Mouse (Mus musculus) heart, postnatal 25 days (tissue): ENCODE data around the gene Plekhb1. TPM values are rescaled to one million over a fixed set of nuclear protein-coding genes. Genes with fewer than 3 reads are reported as not detected.

Source experiments
- DNase-seq: peaks from one replicate; pipeline ENCODE4 v3.0.0; 2022; ENCODE audit warnings: low spot score
- intact Hi-C: fragments of 180-260 bp; cut with DNase I; formaldehyde crosslinking; loops from one replicate; pipeline ENCODE4 v1.15.1; 2025
- total RNA-seq, 2 experiments: library from RNA; stranded (reverse); gene quantifications; 2 replicates each; pipeline ENCODE4 v1.2.3; 2021

The Plekhb1 gene
- total RNA-seq, 2 experiments from 2014 or later: 2.7 to 4.0 TPM

DNA sequence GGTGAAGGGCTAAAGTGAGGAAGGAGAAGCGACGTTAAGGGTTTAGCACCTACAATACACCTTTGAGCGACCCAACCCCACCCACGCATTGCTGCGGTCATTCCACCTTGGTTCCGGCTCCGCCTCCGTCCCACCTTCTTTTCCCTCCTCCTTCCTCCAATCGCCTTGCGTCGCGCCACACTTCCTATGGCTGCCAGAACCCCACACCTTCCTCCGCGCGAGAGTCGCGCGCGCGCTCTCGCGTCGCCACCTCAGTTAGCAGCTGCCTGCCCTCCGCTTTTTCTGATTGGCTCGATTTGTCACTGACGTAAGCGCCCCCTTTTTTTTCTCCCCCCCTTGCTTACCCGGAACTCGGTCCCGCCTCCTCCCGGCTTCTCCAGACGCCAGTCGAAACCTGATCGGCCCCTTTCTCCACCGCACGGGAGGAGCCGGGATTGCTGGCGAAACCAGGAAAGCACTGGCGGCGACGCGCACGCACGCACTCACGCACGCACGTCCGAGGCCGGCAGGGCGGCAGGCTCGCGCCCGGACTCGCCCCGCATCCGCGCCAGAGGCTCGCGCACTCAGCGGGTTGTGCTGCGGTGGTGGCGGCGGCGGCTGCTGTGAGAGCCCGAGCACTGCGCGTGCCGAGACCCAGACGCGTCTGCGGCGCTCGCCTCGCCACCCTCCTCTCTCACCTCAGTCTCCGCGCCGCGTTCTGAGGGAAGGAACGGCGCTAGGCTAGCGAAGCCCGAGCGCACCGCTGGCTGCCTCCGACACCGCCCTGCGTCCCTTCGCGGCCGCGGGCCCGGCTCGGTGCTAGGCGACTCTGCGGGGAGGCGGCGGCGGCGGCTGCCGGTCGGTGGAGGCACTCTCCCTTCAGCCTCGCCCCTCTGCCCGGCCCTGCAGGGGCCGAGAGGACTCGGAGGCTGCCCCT, 54.7 kb downstream of the Plekhb1 start, which contains the start of gene Rab6a:
Gene Rab6a, plus strand, starts transcription at position 197 of the 916 bp plus-strand sequence.
- intact Hi-C loops: loop anchor here (2.0 kb wide), 1 partner anchor 15 kb away; no protein-coding TSS in a partner anchor
- DNase-seq: peak; percentile 98

DNA sequence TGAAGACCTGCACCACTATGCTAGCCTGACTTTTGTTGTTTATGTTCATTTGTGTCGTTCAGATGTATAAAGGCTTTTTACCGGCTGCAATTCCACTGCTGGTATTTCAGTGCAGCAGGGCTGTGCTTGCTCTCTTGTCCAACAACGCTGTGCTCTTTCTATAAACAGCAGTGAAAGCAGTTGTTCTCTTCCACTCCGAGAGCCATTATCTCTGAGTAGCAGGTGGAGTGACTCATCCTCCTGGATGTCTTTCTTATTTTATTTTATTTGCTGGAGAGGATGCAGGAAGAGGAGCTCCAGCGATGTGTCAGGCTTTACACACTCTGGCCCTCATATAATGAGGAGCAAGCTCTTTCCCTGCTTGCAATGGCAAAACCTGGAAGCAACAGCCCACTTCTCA, 62.0 kb downstream of the Plekhb1 start:
- no peak for DNase-seq
- intact Hi-C loops: no loop called here

DNA sequence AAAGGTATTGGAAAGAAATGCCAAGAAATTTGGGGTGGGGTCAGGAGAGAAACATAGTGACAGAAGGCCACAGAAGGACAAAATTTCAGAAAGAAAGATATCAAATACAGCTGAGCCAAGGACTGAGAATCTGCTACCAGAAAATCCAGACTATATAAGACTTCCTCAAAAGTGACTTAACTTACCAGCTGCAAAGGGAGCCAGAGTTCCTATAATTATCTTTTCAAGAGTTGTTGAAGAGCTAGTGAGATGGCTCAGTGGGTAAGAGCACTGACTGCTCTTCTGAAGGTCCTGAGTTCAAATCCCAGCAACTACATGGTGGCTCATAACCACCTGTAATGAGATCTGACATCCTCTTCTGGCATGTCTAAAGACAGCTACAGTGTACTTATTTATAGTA, 68.9 kb downstream of the Plekhb1 start:
- intact Hi-C loops: loop anchor here (2.0 kb wide), 1 partner anchor 13 kb away; the partner anchor contains the start of gene Rab6a
- DNase-seq: no peak

Other genes with a start within 250 kb of the Plekhb1 start
- 10 to 100 TPM; 40.6 to 49.9 TPM for gene Ucp3, start 189.4 kb downstream of the Plekhb1 start, total RNA-seq
- 100 to 1,000 TPM; 426 to 460 TPM for gene Ucp2, start 169.1 kb downstream of the Plekhb1 start, total RNA-seq
- gene Dnajb13, start 147.5 kb downstream of the Plekhb1 start, total RNA-seq: not detected
- gene Coa4, start 125.3 kb downstream of the Plekhb1 start, total RNA-seq: 10 to 100 TPM; 14.1 to 16.3 TPM
- gene Rab6a, start 55.0 kb downstream of the Plekhb1 start, total RNA-seq: 10 to 100 TPM; 61.3 to 68.2 TPM
- gene Mrpl48, start 54.1 kb downstream of the Plekhb1 start, total RNA-seq: 10 to 100 TPM; 67.1 to 79.0 TPM
- 10 to 100 TPM; 39.2 to 44.9 TPM for gene Fam168a, start 44.2 kb upstream of the Plekhb1 start, total RNA-seq
- 1 to 10 TPM; 2.4 to 3.0 TPM for gene Relt, start 201.0 kb upstream of the Plekhb1 start, total RNA-seq